Mouse (Mus musculus) heart, adult 2 months (tissue): ENCODE results near the gene Pnpla6. TPM values are rescaled to one million over a fixed set of nuclear protein-coding genes. Genes with fewer than 3 reads are reported as not detected.

Source experiments
- DNase-seq, 2 experiments: peaks; one replicate each; pipeline ENCODE4 v3.0.0; 2021
- H3K27ac ChIP-seq: fragments of 200-600 bp; 2 replicates; pipeline ENCODE4 v1.8.1; 2022
- H3K27me3 ChIP-seq: fragments of 200-500 bp; 2 replicates; pipeline ENCODE4 v1.6.1; 2012; ENCODE audit warnings: mild to moderate bottlenecking, low read length, inconsistent platforms, mixed read lengths; ENCODE audit not compliant: control insufficient read depth, insufficient read depth
- H3K36me3 ChIP-seq: fragments of 200-500 bp; 2 replicates; pipeline ENCODE4 v1.6.1; 2012; ENCODE audit warnings: low read length, inconsistent platforms; ENCODE audit not compliant: control insufficient read depth, insufficient read depth
- H3K4me1 ChIP-seq: fragments of 200-500 bp; 2 replicates; pipeline ENCODE4 v1.6.1; 2011; ENCODE audit warnings: low read length; ENCODE audit not compliant: control insufficient read depth, insufficient read depth
- H3K4me3 ChIP-seq: fragments of 200-600 bp; 2 replicates; pipeline ENCODE4 v1.8.1; 2022
- H3K79me2 ChIP-seq: fragments of 200-500 bp; replicated peaks from 2 replicates; pipeline ENCODE4 v1.6.1; 2012; ENCODE audit warnings: mild to moderate bottlenecking, inconsistent platforms, low read length, moderate library complexity, mixed read lengths; ENCODE audit not compliant: control insufficient read depth, insufficient read depth
- H3K9ac ChIP-seq: fragments of 200-500 bp; 2 replicates; pipeline ENCODE4 v1.6.1; 2012; ENCODE audit warnings: low read depth, mild to moderate bottlenecking, control low read depth, inconsistent platforms, low read length, mixed read lengths
- CTCF ChIP-seq: fragments of 200-600 bp; IDR thresholded peaks from 2 replicates; pipeline ENCODE4 v1.8.1; 2022; ENCODE audit warnings: antibody characterized with exemption, mild to moderate bottlenecking, moderate library complexity
- EP300 ChIP-seq: fragments of 200-500 bp; IDR thresholded peaks from 2 replicates; pipeline ENCODE4 v1.6.1; 2011; ENCODE audit warnings: low read depth, low read length, control low read depth; ENCODE audit not compliant: insufficient read depth
- POLR2A ChIP-seq: fragments of 200-500 bp; IDR thresholded peaks from 2 replicates; pipeline ENCODE4 v1.6.1; 2011; ENCODE audit warnings: mild to moderate bottlenecking, low read depth, low read length, control low read depth; ENCODE audit not compliant: insufficient read depth
- WGBS: fragments of 180-500 bp; shearing (Covaris S2); methylation state at CpG from one replicate; pipeline ENCODE4 v1.1.7; 2018; 5-methylcytosine and 5-hydroxymethylcytosine counted together
- intact Hi-C: fragments of 180-260 bp; cut with DNase I; formaldehyde crosslinking; loops from one replicate; pipeline ENCODE4 v1.15.1; 2025
- polyA plus RNA-seq: library from polyadenylated mRNA; depleted of rRNA; stranded (reverse); fragments of >200 nt; gene quantifications from 2 replicates; pipeline ENCODE4 v1.2.3, GENCODE M21; 2012
- total RNA-seq, 2 experiments: library from RNA; stranded (reverse); gene quantifications; 2 replicates each; pipeline ENCODE4 v1.2.3; 2021

Gene Pnpla6
- total and polyA plus RNA-seq, 3 experiments: 8.5 to 25.1 (median 11.1) TPM

DNA sequence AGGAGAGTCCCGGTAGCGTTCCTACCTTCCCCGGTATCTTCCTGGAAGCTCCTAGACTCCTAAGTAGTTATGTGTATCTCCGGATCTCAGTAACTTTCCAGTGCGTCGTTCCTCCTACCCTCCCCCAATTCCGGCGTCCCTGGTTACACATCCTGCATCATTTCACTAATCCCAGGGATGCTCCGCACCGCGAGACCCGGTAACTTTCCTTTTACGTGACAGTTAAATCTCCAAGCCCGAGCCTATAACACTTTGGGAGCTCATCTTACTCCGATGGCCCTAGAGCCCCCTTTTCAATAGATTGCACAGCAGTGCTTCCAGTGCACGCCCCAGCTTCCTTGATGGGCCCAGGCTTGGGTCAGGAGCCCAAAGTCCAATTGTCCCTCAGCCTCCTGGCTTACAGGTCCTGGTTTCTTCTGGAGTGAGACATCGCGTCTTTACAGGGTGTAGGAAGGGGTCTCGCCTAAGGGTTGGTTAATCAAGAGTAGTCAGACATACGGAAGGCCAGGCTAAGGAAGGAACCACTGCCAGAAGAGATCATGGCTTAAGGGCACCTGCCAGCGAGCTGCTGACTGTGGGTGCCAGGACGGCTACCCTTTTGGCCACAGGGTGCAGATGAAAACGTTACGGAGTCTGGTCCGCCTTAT is 710 bp downstream of the Pnpla6 start:
- intact Hi-C loops: loop anchor here (1.0 to 5.0 kb wide), 5 partner anchors 16 to 294 kb away; partner anchors contain the start of genes Mcoln1, Pet100, Xab2 and Zfp358

GRCm38 (mm10) chr8:3516450-3517116 is 1.4 kb downstream of the Pnpla6 start:
- Histone ChIP-seq H3K9ac (peak overlapping the region; percentile 64), H3K36me3 (no peaks in the 10 kb centered on the region), H3K79me2 (no peaks in the 10 kb centered on the region), H3K4me3 (peak overlapping the region; percentile 70), H3K27ac (peak overlapping the region; percentile 87), H3K27me3 (no peaks in the 10 kb centered on the region), H3K4me1 (no peaks in the 10 kb centered on the region; the same call in 1 of the 2 replicates)
- WGBS: 2% methylated on average over 36 of the region's 36 CpGs
- no peak for TF ChIP-seq CTCF
- peak; percentile 64 for TF ChIP-seq POLR2A
- 0 out of 2 replicates have a peak, but pooled peaks have one; percentile 64 for TF ChIP-seq EP300
- intact Hi-C loops: loop anchor here (1.0 to 5.0 kb wide), 5 partner anchors 16 to 294 kb away; partner anchors contain the start of genes Mcoln1, Pet100, Xab2 and Zfp358
- DNase-seq: peak; percentile 92 to 95

More for the DNA sequence above, 710 bp downstream of the Pnpla6 start:
- WGBS: under 1% methylated on average over 25 of the region's 25 CpGs
- Histone ChIP-seq H3K36me3 (no peaks in the 10 kb centered on the region), H3K79me2 (no peaks in the 10 kb centered on the region), H3K9ac (peak overlapping the region; percentile 62), H3K27ac (peak overlapping the region; percentile 87), H3K27me3 (no peaks in the 10 kb centered on the region), H3K4me1 (no peaks in the 10 kb centered on the region; the same call in 1 of the 2 replicates), H3K4me3 (peak overlapping the region; percentile 70)
- TF ChIP-seq EP300 (no peak), POLR2A (no peak; the same call in 1 of the 2 replicates)
- DNase-seq: peak; percentile 56 to 59

DNA sequence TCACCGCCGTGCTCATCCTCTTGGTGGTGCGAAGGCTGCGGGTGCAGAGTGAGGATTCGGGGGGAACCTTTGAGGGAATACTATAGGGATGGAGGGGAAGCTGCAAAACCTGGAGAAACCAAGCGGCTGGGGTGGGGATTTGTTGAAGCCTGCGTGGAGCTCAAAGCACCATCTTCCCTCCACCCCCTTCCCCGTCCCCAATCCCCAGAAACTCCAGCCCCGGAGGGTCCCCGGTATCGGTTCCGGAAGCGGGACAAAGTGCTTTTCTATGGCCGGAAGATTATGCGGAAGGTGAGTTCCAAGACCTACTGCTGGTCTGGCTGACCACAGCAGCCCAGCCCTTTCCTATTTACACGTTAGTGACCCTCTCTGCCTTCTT is 1.9 kb downstream of the Pnpla6 start:
- H3K27me3 ChIP-seq: no peaks in the 10 kb centered on the region
- no peak for TF ChIP-seq EP300
- no peak for TF ChIP-seq CTCF
- peak overlapping the region; percentile 70 for H3K4me3 ChIP-seq
- WGBS: 2% methylated on average over 16 of the region's 16 CpGs
- DNase-seq: peak in 1 of 2 experiments; percentile 53
- peak overlapping the region; percentile 64 for H3K9ac ChIP-seq
- H3K4me1 ChIP-seq: no peaks in the 10 kb centered on the region; the same call in 1 of the 2 replicates
- intact Hi-C loops: loop anchor here (2.0 to 5.0 kb wide), 4 partner anchors 24 to 295 kb away; partner anchors contain the start of genes Pet100, Xab2 and Zfp358
- H3K36me3 ChIP-seq: no peaks in the 10 kb centered on the region
- H3K27ac ChIP-seq: peak overlapping the region; percentile 87
- H3K79me2 ChIP-seq: no peaks in the 10 kb centered on the region

DNA sequence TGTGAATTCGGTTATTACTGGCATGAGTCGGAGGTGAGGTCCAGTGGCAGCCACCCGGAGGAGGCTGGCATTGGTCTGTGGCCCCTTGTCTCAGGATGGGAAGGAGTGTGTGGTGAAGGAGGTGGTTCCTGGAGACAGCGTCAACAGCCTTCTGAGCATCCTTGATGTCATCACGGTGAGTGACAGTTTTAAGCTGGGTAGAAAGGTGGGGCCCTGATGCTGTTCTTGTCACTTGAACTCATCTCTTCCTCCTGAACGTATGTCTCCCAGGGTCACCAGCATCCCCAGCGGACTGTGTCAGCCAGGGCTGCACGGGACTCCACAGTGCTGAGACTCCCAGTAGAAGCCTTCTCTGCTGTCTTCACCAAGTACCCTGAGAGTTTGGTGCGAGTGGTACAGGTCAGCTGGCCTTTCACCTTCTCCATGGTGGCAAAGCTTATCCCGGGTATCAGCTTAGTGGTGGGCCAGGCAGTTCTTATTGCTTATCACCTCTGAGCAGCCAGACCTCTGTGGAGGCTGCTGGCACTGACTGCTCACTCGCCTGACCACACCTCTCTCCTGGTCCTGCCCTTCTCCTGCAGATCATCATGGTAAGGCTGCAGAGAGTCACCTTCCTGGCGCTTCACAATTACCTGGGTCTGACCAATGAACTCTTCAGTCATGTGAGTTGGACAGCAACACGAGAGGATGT is 7.0 kb downstream of the Pnpla6 start:
- Histone ChIP-seq H3K9ac (no peak overlapping the region), H3K4me1 (no peaks in the 10 kb centered on the region), H3K36me3 (no peaks in the 10 kb centered on the region; the same call in 1 of the 2 replicates), H3K27ac (no peak overlapping the region), H3K79me2 (no peaks in the 10 kb centered on the region), H3K27me3 (no peaks in the 10 kb centered on the region), H3K4me3 (no peak overlapping the region)
- TF ChIP-seq POLR2A (no peak), CTCF (no peak), EP300 (no peak)
- intact Hi-C loops: no loop called here
- DNase-seq: no peak
- WGBS: 86% methylated on average over 13 of the region's 13 CpGs

GRCm38 (mm10) chr8:3530816-3531215 is 15.6 kb downstream of the Pnpla6 start:
- Histone ChIP-seq H3K4me3 (no peak overlapping the region), H3K9ac (no peak overlapping the region), H3K79me2 (no peaks in the 10 kb centered on the region), H3K4me1 (no peaks in the 10 kb centered on the region), H3K27me3 (no peaks in the 10 kb centered on the region), H3K36me3 (no peaks in the 10 kb centered on the region), H3K27ac (no peak overlapping the region)
- 81% methylated on average over 5 of the region's 5 CpGs for WGBS
- intact Hi-C loops: no loop called here
- DNase-seq: peak in 1 of 2 experiments; percentile 10
- TF ChIP-seq EP300 (no peak), CTCF (no peak), POLR2A (no peak)

DNA sequence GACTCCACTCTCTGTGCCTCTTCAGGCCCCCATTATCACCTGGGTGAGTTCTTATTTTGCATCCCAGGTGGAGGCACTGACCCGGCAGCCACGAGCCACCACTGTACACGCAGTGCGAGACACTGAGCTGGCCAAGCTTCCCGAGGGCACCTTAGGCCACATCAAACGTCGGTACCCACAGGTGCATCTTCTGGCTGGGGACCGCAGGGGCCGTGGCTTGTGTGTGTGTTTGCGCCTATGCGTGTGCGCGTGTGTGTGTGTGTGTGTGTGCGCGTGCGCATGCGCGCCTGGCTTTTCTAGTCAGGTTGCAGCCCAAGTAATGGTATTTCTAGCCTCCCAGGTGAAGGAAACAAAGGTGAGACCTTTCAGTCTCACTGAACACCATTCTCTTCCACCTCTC is 16.8 kb downstream of the Pnpla6 start:
- Histone ChIP-seq H3K79me2 (no peaks in the 10 kb centered on the region), H3K4me1 (no peaks in the 10 kb centered on the region), H3K4me3 (no peak overlapping the region), H3K27ac (no peak overlapping the region), H3K27me3 (no peaks in the 10 kb centered on the region), H3K36me3 (no peaks in the 10 kb centered on the region), H3K9ac (no peak overlapping the region)
- no peak for DNase-seq
- WGBS: 95% methylated on average over 18 of the region's 18 CpGs
- intact Hi-C loops: no loop called here
- no peak for TF ChIP-seq CTCF
- TF ChIP-seq EP300: no peak
